Mouse (Mus musculus) neural tube, embryonic 11.5 days (tissue): Measurements from ENCODE around the gene Sst. TPM values are rescaled to one million over a fixed set of nuclear protein-coding genes. Genes with fewer than 3 reads are reported as not detected.
A peak's percentile ranks its signal among the peaks of the same experiment; 100 is the strongest.

Experiments
- ATAC-seq: fragments of 200-750 bp; cut with Nextera tagmentation; 2 replicates; pipeline ENCODE4 v1.8.0; 2017; ENCODE audit warnings: moderate number of reproducible peaks, mild to moderate bottlenecking, moderate TSS enrichment, moderate library complexity; ENCODE audit not compliant: insufficient read depth, low FRiP score, low TSS enrichment
- DNase-seq: peaks from one replicate; pipeline ENCODE4 v3.0.0-alpha.2; 2015; ENCODE audit warnings: low spot score
- H3K27ac ChIP-seq: fragments of 300-500 bp; sonication (generic); 2 replicates; pipeline ENCODE4 v1.5.1; 2014; ENCODE audit warnings: low read depth, mild to moderate bottlenecking, low read length
- H3K27me3 ChIP-seq: fragments of 300-500 bp; sonication (generic); 2 replicates; pipeline ENCODE4 v1.6.1; 2014; ENCODE audit warnings: mild to moderate bottlenecking, low read length, mixed read lengths; ENCODE audit not compliant: control insufficient read depth, insufficient read depth
- H3K36me3 ChIP-seq: fragments of 300-500 bp; sonication (generic); 2 replicates; pipeline ENCODE4 v1.6.1; 2014; ENCODE audit warnings: mild to moderate bottlenecking, low read length, moderate library complexity, mixed read lengths; ENCODE audit not compliant: control insufficient read depth, insufficient read depth
- H3K4me1 ChIP-seq: fragments of 300-500 bp; sonication (generic); 2 replicates; pipeline ENCODE4 v1.6.1; 2014; ENCODE audit warnings: low read length, mixed read lengths; ENCODE audit not compliant: control insufficient read depth, insufficient read depth
- H3K4me2 ChIP-seq: fragments of 300-500 bp; sonication (generic); 2 replicates; pipeline ENCODE4 v1.6.1; 2014; ENCODE audit warnings: low read depth, mild to moderate bottlenecking, moderate library complexity
- H3K4me3 ChIP-seq: fragments of 300-500 bp; sonication (generic); 2 replicates; pipeline ENCODE4 v1.5.1; 2014; ENCODE audit warnings: low read depth, low read length
- H3K9ac ChIP-seq: fragments of 300-500 bp; sonication (generic); 2 replicates; pipeline ENCODE4 v1.6.1; 2014; ENCODE audit warnings: mild to moderate bottlenecking, low read length
- H3K9me3 ChIP-seq: fragments of 300-500 bp; sonication (generic); 2 replicates; pipeline ENCODE4 v1.6.1; 2016; ENCODE audit warnings: low read length; ENCODE audit not compliant: control insufficient read depth
- WGBS: fragments of 180-500 bp; shearing (Covaris S2); extraction: QIAGEN DNeasy Blood & Tissue Kit; methylation state at CpG from one replicate; pipeline ENCODE4 v1.1.7; 2014; 5-methylcytosine and 5-hydroxymethylcytosine counted together
- polyA plus RNA-seq: library from polyadenylated mRNA; unstranded; fragments of >200 nt; fragmentation: Nextera tagmentation; extraction: Ambion mirVana; gene quantifications from 2 replicates; pipeline ENCODE4 v1.2.1, GENCODE M21; 2014

Sst gene
- polyA plus RNA-seq, 1 experiment from 2014 or later = 106 TPM

- H3K9ac ChIP-seq = no peak overlapping the region
- peak overlapping the region; percentile 34; the same call in 1 of the 2 replicates for H3K4me2 ChIP-seq
- peaks cover 5% of the 10 kb centered on the region for H3K4me1 ChIP-seq
- no peak for ATAC-seq
- no peak overlapping the region for H3K4me3 ChIP-seq
- H3K27ac ChIP-seq = no peak overlapping the region
- no peaks in the 10 kb centered on the region for H3K36me3 ChIP-seq
- no peaks in the 10 kb centered on the region for H3K9me3 ChIP-seq
- 73% methylated on average over 5 of the region's 5 CpGs for WGBS
- H3K27me3 ChIP-seq = no peaks in the 10 kb centered on the region
- no peak for DNase-seq
Observed at GRCm38 (mm10) chr16:23897486-23897885, 6.7 kb upstream of the Sst start.

- H3K4me2 ChIP-seq = no peak overlapping the region
- no peaks in the 10 kb centered on the region for H3K36me3 ChIP-seq
- no peak for ATAC-seq
- H3K4me3 ChIP-seq = no peak overlapping the region
- H3K27ac ChIP-seq = no peak overlapping the region
- WGBS = 85% methylated on average over 3 of the region's 3 CpGs
- peaks cover 16% of the 10 kb centered on the region for H3K27me3 ChIP-seq
- no peaks in the 10 kb centered on the region for H3K9me3 ChIP-seq
- no peak overlapping the region for H3K9ac ChIP-seq
- peaks cover 5% of the 10 kb centered on the region for H3K4me1 ChIP-seq
- no peak for DNase-seq
Observed at GRCm38 (mm10) chr16:23895135-23895534, 4.4 kb upstream of the Sst start.

GRCm38 (mm10) chr16:23890151-23890550 lies 607 bp downstream of the Sst start:
- Histone ChIP-seq H3K9me3 (no peaks in the 10 kb centered on the region), H3K27me3 (peaks cover 20% of the 10 kb centered on the region), H3K27ac (no peak overlapping the region), H3K4me3 (peak overlapping the region; percentile 18), H3K4me2 (peak overlapping the region; percentile 36), H3K36me3 (no peaks in the 10 kb centered on the region), H3K9ac (peak overlapping the region; percentile 18; the same call in 1 of the 2 replicates), H3K4me1 (no peaks in the 10 kb centered on the region)
- DNase-seq (peak; percentile 29), ATAC-seq (no peak)
- 6% methylated on average over 9 of the region's 9 CpGs for WGBS

DNA sequence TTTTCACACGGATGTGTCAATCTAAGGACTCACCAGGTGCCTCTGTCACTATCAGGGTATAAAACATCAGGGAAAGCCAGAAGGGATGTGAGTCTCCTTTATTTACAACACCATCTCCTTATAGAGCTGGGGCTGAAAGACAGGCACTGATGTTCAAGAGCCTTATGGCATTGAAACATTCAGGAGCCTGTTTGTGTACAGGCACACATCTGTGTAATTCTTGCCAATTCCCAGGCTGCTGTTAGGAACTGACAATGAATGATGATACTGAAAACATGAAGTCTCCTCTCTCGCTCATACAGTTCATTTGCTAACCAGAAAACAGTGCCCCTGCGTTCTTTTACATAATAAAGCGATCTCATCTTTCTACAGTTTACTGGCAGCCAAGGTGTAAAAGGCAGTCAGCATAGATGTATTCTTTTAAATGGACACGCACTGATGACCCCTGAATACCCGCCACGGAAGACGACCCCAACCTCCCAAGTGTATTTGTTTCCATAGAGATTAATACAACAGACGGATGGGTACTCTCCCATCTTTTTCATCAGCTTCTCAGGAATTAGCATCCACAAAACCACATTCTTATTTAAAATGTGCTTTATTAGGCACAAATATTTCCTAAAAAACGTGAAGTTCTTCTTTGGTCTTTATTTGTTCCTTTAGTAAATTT lies 2.7 kb downstream of the Sst start:
- Histone ChIP-seq H3K36me3 (no peaks in the 10 kb centered on the region), H3K4me1 (no peaks in the 10 kb centered on the region), H3K4me3 (no peak overlapping the region), H3K27me3 (peaks cover 20% of the 10 kb centered on the region), H3K27ac (no peak overlapping the region), H3K4me2 (no peak overlapping the region), H3K9ac (no peak overlapping the region), H3K9me3 (no peaks in the 10 kb centered on the region)
- DNase-seq (peak; percentile 20), ATAC-seq (no peak)
- 61% methylated on average over 10 of the region's 10 CpGs for WGBS

- 81% methylated on average over 12 of the region's 12 CpGs for WGBS
- H3K4me1 ChIP-seq = no peaks in the 10 kb centered on the region
- no peaks in the 10 kb centered on the region for H3K36me3 ChIP-seq
- DNase-seq (no peak), ATAC-seq (no peak)
- H3K9ac ChIP-seq = no peak overlapping the region
- H3K27me3 ChIP-seq = peaks cover 4% of the 10 kb centered on the region; the same call in 1 of the 2 replicates
- no peak overlapping the region for H3K4me3 ChIP-seq
- H3K4me2 ChIP-seq = no peak overlapping the region
- no peaks in the 10 kb centered on the region for H3K9me3 ChIP-seq
- H3K27ac ChIP-seq = no peak overlapping the region
Observed at GRCm38 (mm10) chr16:23885098-23885497, 5.7 kb downstream of the Sst start.

DNA sequence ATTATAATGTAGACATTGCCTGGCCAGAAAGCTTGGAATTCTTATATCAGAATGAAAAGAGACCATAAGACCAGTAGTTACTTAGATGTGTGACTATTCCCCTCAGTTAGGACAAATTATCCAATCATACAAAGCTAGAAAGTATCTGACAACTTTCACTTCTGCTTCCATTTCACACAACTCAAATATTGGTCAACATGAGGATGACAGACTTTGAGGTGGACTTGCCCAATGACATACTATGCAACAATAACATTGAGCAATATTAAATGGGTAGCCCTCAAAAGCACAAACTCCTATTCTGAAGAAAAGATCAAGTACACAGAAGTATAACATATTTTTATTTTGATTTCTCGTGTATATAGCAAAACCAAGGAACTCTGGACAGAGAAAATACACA lies 35.5 kb downstream of the Sst start:
- no peak overlapping the region for H3K27ac ChIP-seq
- no peak for ATAC-seq
- no peaks in the 10 kb centered on the region for H3K9me3 ChIP-seq
- H3K4me2 ChIP-seq = no peak overlapping the region
- DNase-seq = no peak
- no peaks in the 10 kb centered on the region for H3K27me3 ChIP-seq
- H3K4me1 ChIP-seq = no peaks in the 10 kb centered on the region
- H3K9ac ChIP-seq = no peak overlapping the region
- no peaks in the 10 kb centered on the region for H3K36me3 ChIP-seq
- 73% methylated on average over 1 of the region's 1 CpGs for WGBS
- H3K4me3 ChIP-seq = no peak overlapping the region

DNA sequence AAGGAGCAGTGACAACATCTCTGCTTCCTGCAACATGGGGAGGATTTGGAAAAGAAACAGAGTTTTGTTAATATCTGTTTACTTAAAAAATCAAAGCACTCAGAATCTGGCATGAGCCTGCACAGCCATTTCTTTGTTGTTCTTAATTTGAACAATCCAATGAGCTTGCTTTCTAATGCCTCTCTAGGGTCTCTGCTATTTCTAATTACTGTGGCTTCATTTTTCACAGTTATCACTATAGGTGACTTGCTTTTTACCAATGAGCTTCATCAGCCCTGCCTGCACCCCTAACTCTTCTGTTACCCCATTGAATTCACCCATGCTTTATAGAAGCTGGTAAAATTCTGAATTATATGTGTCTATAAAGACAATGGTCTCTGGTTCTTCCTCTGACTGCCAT lies 41.0 kb downstream of the Sst start:
- Histone ChIP-seq H3K4me1 (no peaks in the 10 kb centered on the region), H3K27ac (no peak overlapping the region), H3K27me3 (no peaks in the 10 kb centered on the region), H3K4me2 (no peak overlapping the region), H3K9ac (no peak overlapping the region), H3K36me3 (no peaks in the 10 kb centered on the region), H3K9me3 (no peaks in the 10 kb centered on the region), H3K4me3 (no peak overlapping the region)
- DNase-seq (no peak), ATAC-seq (no peak)

DNA sequence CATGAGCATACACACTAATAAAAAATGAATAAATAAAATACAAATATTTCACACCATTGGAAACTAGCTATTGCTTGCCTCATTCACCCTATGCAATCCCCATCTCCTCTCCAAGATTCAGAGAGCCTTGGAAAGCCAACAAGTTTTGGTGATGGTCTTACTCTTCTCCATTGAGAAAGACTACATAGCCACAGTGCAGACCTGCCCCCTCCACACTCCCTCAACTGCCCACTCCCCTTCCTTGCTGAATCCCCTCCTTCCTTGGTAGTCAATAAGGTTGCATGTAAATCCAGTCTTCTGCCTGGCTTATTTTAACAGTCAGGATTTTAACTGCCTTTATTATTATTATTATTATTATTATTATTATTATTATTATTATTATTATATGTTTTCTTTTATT lies 41.6 kb downstream of the Sst start:
- no peaks in the 10 kb centered on the region for H3K4me1 ChIP-seq

GRCm38 (mm10) chr16:23844622-23845021 lies 46.1 kb downstream of the Sst start:
- no peaks in the 10 kb centered on the region for H3K27me3 ChIP-seq

More for the DNA sequence above, 41.6 kb downstream of the Sst start:
- DNase-seq = no peak
- H3K27ac ChIP-seq = no peak overlapping the region
- no peak overlapping the region for H3K4me3 ChIP-seq
- no peak overlapping the region for H3K9ac ChIP-seq
- no peaks in the 10 kb centered on the region for H3K36me3 ChIP-seq
- no peaks in the 10 kb centered on the region for H3K9me3 ChIP-seq
- no peaks in the 10 kb centered on the region for H3K27me3 ChIP-seq
- no peak overlapping the region for H3K4me2 ChIP-seq
- no peak for ATAC-seq

More at GRCm38 (mm10) chr16:23844622-23845021, 46.1 kb downstream of the Sst start:
- Histone ChIP-seq H3K4me1 (no peaks in the 10 kb centered on the region), H3K9ac (no peak overlapping the region), H3K4me3 (no peak overlapping the region), H3K9me3 (no peaks in the 10 kb centered on the region), H3K27ac (no peak overlapping the region), H3K4me2 (no peak overlapping the region), H3K36me3 (no peaks in the 10 kb centered on the region)
- DNase-seq = no peak
- 92% methylated on average over 7 of the region's 7 CpGs for WGBS
- ATAC-seq = no peak
